Mouse (Mus musculus): ENCODE measurements at regions not wholly inside any gene's neighbourhood (a gene's known extent, or its start where the extent isn't known, plus 50 kb on each side); places are given as distances from the start of the nearest gene placed in this dataset.

- DNase-seq: no peak
Observed at GRCm38 (mm10) chr4:56036334-56036733, 504.1 kb upstream of the Klf4 start.

- no peak for DNase-seq
Observed at GRCm38 (mm10) chr4:56035543-56035942, 503.3 kb upstream of the Klf4 start.

- no peak for DNase-seq
Observed at GRCm38 (mm10) chr4:56028441-56028840, 496.2 kb upstream of the Klf4 start.

- DNase-seq: no peak
Observed at GRCm38 (mm10) chr4:56027258-56027657, 495.0 kb upstream of the Klf4 start.

- DNase-seq: no peak
Observed at GRCm38 (mm10) chr4:56024478-56024877, 492.2 kb upstream of the Klf4 start.

- no peak for DNase-seq
Observed at GRCm38 (mm10) chr4:56018212-56018611, 485.9 kb upstream of the Klf4 start.

- DNase-seq: no peak
Observed at GRCm38 (mm10) chr4:56015481-56015880, 483.2 kb upstream of the Klf4 start.

GRCm38 (mm10) chr4:56008287-56008686 is 476.0 kb upstream of the Klf4 start:
- no peak for DNase-seq

GRCm38 (mm10) chr4:56004227-56004626 is 472.0 kb upstream of the Klf4 start:
- no peak for DNase-seq

GRCm38 (mm10) chr4:56001312-56001731 is 469.1 kb upstream of the Klf4 start:
- peak in 1 of 2 experiments; percentile 3 for DNase-seq

GRCm38 (mm10) chr4:55984026-55984425 is 451.8 kb upstream of the Klf4 start:
- DNase-seq: no peak

GRCm38 (mm10) chr4:55978539-55978938 is 446.3 kb upstream of the Klf4 start:
- DNase-seq: no peak

- no peak for DNase-seq
Observed at GRCm38 (mm10) chr4:55976265-55976664, 444.0 kb upstream of the Klf4 start.

- no peak for DNase-seq
Observed at GRCm38 (mm10) chr4:55973706-55974105, 441.4 kb upstream of the Klf4 start.

- DNase-seq: peak in 1 of 2 experiments; percentile 5
Observed at GRCm38 (mm10) chr4:55972235-55972819, 440.1 kb upstream of the Klf4 start.

- DNase-seq: no peak
Observed at GRCm38 (mm10) chr4:55960063-55960462, 427.8 kb upstream of the Klf4 start.

GRCm38 (mm10) chr4:55953701-55954100 is 421.4 kb upstream of the Klf4 start:
- DNase-seq: no peak

GRCm38 (mm10) chr4:55952220-55952619 is 420.0 kb upstream of the Klf4 start:
- DNase-seq: no peak

GRCm38 (mm10) chr4:55941423-55941822 is 409.2 kb upstream of the Klf4 start:
- no peak for DNase-seq

- no peak for DNase-seq
Observed at GRCm38 (mm10) chr4:55938383-55938782, 406.1 kb upstream of the Klf4 start.

- no peak for DNase-seq
Observed at GRCm38 (mm10) chr4:55937833-55938232, 405.6 kb upstream of the Klf4 start.

- DNase-seq: peak; percentile 4 to 38
Observed at GRCm38 (mm10) chr4:55929141-55929782, 397.0 kb upstream of the Klf4 start.

- no peak for DNase-seq
Observed at GRCm38 (mm10) chr4:55928670-55929069, 396.4 kb upstream of the Klf4 start.

- DNase-seq: no peak
Observed at GRCm38 (mm10) chr4:55928196-55928595, 395.9 kb upstream of the Klf4 start.

GRCm38 (mm10) chr4:55927391-55927790 is 395.1 kb upstream of the Klf4 start:
- no peak for DNase-seq
